Mouse (Mus musculus): ENCODE data around the gene Gng12.

- TF ChIP-seq CTCF (IDR thresholded peaks at IDR 0.05; ENCODE audit: low read depth, low read length) (no peak), POLR2A (IDR thresholded peaks at IDR 0.05; ENCODE audit: extremely low read depth, insufficient read depth, low read length) (no peak)
These were observed 113.7 kb downstream of the Gng12 start for GRCm38 (mm10) chr6:67009888-67010287.

All from liver, adult 2 months (tissue).